Mouse (Mus musculus) C3H10T1/2 (cell line): ENCODE results near the gene Defa32. TPM values are rescaled to one million over a fixed set of nuclear protein-coding genes. Genes with fewer than 3 reads are reported as not detected.

Experiments
- polyA plus RNA-seq, 2 experiments: library from polyadenylated mRNA; unstranded; fragments of >200 nt; fragmentation: generic; extraction: Trizol; gene quantifications; one replicate each; pipeline ENCODE4 v1.2.1; 2012; ENCODE audit warnings: missing spikeins in 2 of 2

Gene Defa32
- not detected for polyA plus RNA-seq

DNA sequence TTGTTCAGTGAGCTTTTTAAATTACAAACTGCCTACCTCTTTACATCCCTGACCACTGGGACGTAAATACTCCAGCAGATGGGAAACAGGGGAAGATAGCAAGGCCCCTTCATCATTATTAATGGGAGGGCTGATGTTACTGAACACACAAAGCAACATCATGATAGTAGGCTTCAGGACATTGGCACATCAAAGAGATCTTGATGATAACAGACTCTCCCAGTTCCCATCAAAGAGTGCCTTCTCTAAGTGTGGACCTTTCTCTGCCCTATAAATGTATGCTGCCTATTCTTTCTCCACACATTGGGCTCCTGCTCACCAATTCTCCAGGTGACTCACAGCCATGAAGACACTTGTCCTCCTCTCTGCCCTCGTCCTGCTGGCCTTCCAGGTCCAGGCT, at the start of gene Defa32:
Gene Defa32 (plus strand): TSS at position 301 of the 400 bp plus-strand sequence.

DNA sequence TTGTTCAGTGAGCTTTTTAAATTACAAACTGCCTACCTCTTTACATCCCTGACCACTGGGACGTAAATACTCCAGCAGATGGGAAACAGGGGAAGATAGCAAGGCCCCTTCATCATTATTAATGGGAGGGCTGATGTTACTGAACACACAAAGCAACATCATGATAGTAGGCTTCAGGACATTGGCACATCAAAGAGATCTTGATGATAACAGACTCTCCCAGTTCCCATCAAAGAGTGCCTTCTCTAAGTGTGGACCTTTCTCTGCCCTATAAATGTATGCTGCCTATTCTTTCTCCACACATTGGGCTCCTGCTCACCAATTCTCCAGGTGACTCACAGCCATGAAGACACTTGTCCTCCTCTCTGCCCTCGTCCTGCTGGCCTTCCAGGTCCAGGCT, 19.9 kb upstream of the Defa32 start, which contains the start of gene Defa20:
Gene Defa20 (plus strand): TSS at position 301 of the 400 bp plus-strand sequence.

DNA sequence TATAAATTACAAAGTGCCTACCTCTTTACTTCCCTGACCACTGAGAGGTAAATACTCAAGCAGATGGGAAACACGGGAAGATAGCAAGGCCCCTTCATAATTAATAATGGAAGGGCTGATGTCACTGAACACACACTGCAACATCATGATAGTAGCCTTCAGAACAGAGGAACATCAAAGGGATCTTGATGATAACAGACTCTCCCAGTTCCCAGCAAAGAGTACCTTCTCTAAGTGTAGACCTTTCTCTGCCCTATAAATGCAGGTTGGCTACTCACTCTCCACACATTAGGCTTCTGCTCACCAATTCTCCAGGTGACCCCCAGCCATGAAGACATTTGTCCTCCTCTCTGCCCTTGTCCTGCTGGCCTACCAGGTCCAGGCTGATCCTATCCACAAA, 36.3 kb downstream of the Defa32 start, which contains the start of gene Defa37:
Gene Defa37 (plus strand): TSS at position 301 of the 400 bp plus-strand sequence.

Other genes with a start within 250 kb of the Defa32 start
- gene Defa27, start 213.5 kb upstream of the Defa32 start, polyA plus RNA-seq = not detected
- not detected for gene Defa29, start 202.0 kb upstream of the Defa32 start, polyA plus RNA-seq
- not detected for gene Defa2, start 150.5 kb upstream of the Defa32 start, polyA plus RNA-seq
- not detected for gene Defa33, start 137.2 kb upstream of the Defa32 start, polyA plus RNA-seq
- gene Defa36, start 101.6 kb upstream of the Defa32 start, polyA plus RNA-seq = not detected
- not detected for gene Gm7849, start 72.5 kb upstream of the Defa32 start, polyA plus RNA-seq
- gene Defa20, start 19.8 kb upstream of the Defa32 start, polyA plus RNA-seq = not detected
- not detected for gene Defa37, start 36.4 kb downstream of the Defa32 start, polyA plus RNA-seq
- gene Defa28, start 54.0 kb downstream of the Defa32 start, polyA plus RNA-seq = not detected
- not detected for gene Gm7861, start 65.5 kb downstream of the Defa32 start, polyA plus RNA-seq
- gene Defa26, start 89.2 kb downstream of the Defa32 start, polyA plus RNA-seq = not detected
- not detected for gene Defa17, start 126.7 kb downstream of the Defa32 start, polyA plus RNA-seq
- not detected for gene Defa34, start 136.8 kb downstream of the Defa32 start, polyA plus RNA-seq
- gene AY761184, start 174.6 kb downstream of the Defa32 start, polyA plus RNA-seq = not detected
- gene Defa24, start 205.5 kb downstream of the Defa32 start, polyA plus RNA-seq = not detected